In genomic region chr10:22579426-22579825, GRCm38 (mm10) we compare ENCODE assay signal across 8 mouse cellular contexts.
A peak's percentile ranks its signal among the peaks of the same experiment; 100 is the strongest.
DNase-seq lines count a peak whose midpoint lies in the region; ATAC-seq and TF ChIP-seq lines count a peak whose summit lies in the region.
"Not testable (repeated sequence)": the region's sequence is repeated elsewhere in the genome, so short reads cannot be mapped to it uniquely, and the experiment has no call there.

No protein-coding gene starts in this region.

- DNase-seq in embryonic facial prominence, embryonic 11.5 days (ENCODE audit: low spot score), result peak; percentile 75
- peak; percentile 36 for DNase-seq in heart, postnatal 0 days (ENCODE audit: low spot score)
- DNase-seq in kidney, postnatal 10 days, result peak; percentile 70
- DNase-seq in limb, embryonic 11.5 days (ENCODE audit: low spot score), result peak; percentile 61
- DNase-seq in midbrain, postnatal 0 days (ENCODE audit: low spot score), result peak; percentile 72
- peak; percentile 28 to 64 for DNase-seq in spleen, postnatal 4 days (ENCODE audit: low spot score in 2 of 2)

- H3K9me3 ChIP-seq in embryonic facial prominence, embryonic 11.5 days (replicated peaks; ENCODE audit: control insufficient read depth, low read length); heart, postnatal 0 days (replicated peaks; ENCODE audit: control insufficient read depth, low read length); limb, embryonic 11.5 days (ENCODE audit: control insufficient read depth, low read length); midbrain, postnatal 0 days (ENCODE audit: low read length): not testable (repeated sequence)

- not testable (repeated sequence) for H3K27ac ChIP-seq in bone marrow, adult 2 months (ENCODE audit: control insufficient read depth, insufficient read depth, low read depth, low read length, poor library complexity); embryonic facial prominence, embryonic 11.5 days (replicated peaks; ENCODE audit: low read depth, low read length); heart, postnatal 0 days (ENCODE audit: low read depth); limb, embryonic 11.5 days (replicated peaks; ENCODE audit: low read depth, low read length); midbrain, postnatal 0 days (ENCODE audit: low read depth, low read length)

- H3K36me3 ChIP-seq in C2C12 (ENCODE audit: control insufficient read depth, insufficient read depth); embryonic facial prominence, embryonic 11.5 days (replicated peaks; ENCODE audit: control insufficient read depth, insufficient read depth, low read depth, low read length); heart, postnatal 0 days (replicated peaks; ENCODE audit: control insufficient read depth, insufficient read depth, low read length); limb, embryonic 11.5 days (ENCODE audit: control insufficient read depth, insufficient read depth, low read length); midbrain, postnatal 0 days (ENCODE audit: insufficient read depth, low read length): not testable (repeated sequence)

- H3K4me2 ChIP-seq in embryonic facial prominence, embryonic 11.5 days (ENCODE audit: low read depth, low read length); heart, postnatal 0 days (ENCODE audit: low read depth, low read length); limb, embryonic 11.5 days (ENCODE audit: low read depth, severe bottlenecking); midbrain, postnatal 0 days (ENCODE audit: low read depth, low read length, poor library complexity, severe bottlenecking): not testable (repeated sequence)

- H3K79me3 ChIP-seq in C2C12 (ENCODE audit: low read depth), result not testable (repeated sequence)

- TF ChIP-seq EP300 in heart, postnatal 0 days (IDR thresholded peaks at IDR 0.05; ENCODE audit: low read depth), result not testable (repeated sequence)

- not testable (repeated sequence) for H3K4me1 ChIP-seq in bone marrow, adult 2 months (ENCODE audit: control insufficient read depth, insufficient read depth, low read length); embryonic facial prominence, embryonic 11.5 days (ENCODE audit: control insufficient read depth, insufficient read depth, low read length); heart, postnatal 0 days (ENCODE audit: control insufficient read depth, insufficient read depth); limb, embryonic 11.5 days (ENCODE audit: control insufficient read depth, insufficient read depth, low read length); midbrain, postnatal 0 days (ENCODE audit: insufficient read depth, low read length)

- not testable (repeated sequence) for H3K79me2 ChIP-seq in C2C12 (ENCODE audit: control insufficient read depth, insufficient read depth)

- H3ac ChIP-seq in C2C12 (ENCODE audit: control insufficient read depth, insufficient read length, low read depth), result not testable (repeated sequence)

- not testable (repeated sequence) for H3K9ac ChIP-seq in embryonic facial prominence, embryonic 11.5 days (replicated peaks; ENCODE audit: low read length); heart, postnatal 0 days (replicated peaks; ENCODE audit: low read depth, low read length); limb, embryonic 11.5 days (ENCODE audit: low read length); midbrain, postnatal 0 days (replicated peaks; ENCODE audit: low read length, poor library complexity, severe bottlenecking)

- not testable (repeated sequence) for ATAC-seq in embryonic facial prominence, embryonic 11.5 days (replicated peaks; ENCODE audit: insufficient number of reproducible peaks, low FRiP score, low TSS enrichment, low read depth); heart, postnatal 0 days (ENCODE audit: insufficient read depth, low read depth); limb, embryonic 11.5 days (ENCODE audit: insufficient number of reproducible peaks, low FRiP score, low TSS enrichment, low read depth); midbrain, postnatal 0 days (ENCODE audit: low FRiP score)

- peak; percentile 44 for TF ChIP-seq CTCF in C2C12 (IDR thresholded peaks at IDR 0.05; ENCODE audit: control insufficient read depth, insufficient read depth, insufficient read length)
- TF ChIP-seq CTCF in bone marrow, adult 2 months (IDR thresholded peaks at IDR 0.05; ENCODE audit: control insufficient read depth, insufficient read depth, low read length), result peak; percentile 36; the same call in 1 of the 2 replicates
- TF ChIP-seq CTCF in heart, postnatal 0 days (IDR thresholded peaks at IDR 0.05; ENCODE audit: low read depth), result peak; percentile 73
- peak; percentile 85 for TF ChIP-seq CTCF in midbrain, postnatal 0 days (IDR thresholded peaks at IDR 0.05)

- not testable (repeated sequence) for TF ChIP-seq POLR2A in bone marrow, adult 2 months (IDR thresholded peaks at IDR 0.05; ENCODE audit: borderline replicate concordance, control insufficient read depth, low read depth, low read length)

- WGBS in bone marrow, adult 2 months, result 11% methylated on average over 3 of the region's 3 CpGs
- WGBS in embryonic facial prominence, embryonic 11.5 days, result 21% methylated on average over 3 of the region's 3 CpGs
- 8% methylated on average over 3 of the region's 3 CpGs for WGBS in heart, postnatal 0 days
- WGBS in limb, embryonic 11.5 days, result 10% methylated on average over 3 of the region's 3 CpGs
- WGBS in midbrain, postnatal 0 days, result 15% methylated on average over 3 of the region's 3 CpGs

- H3K27me3 ChIP-seq in C2C12 (ENCODE audit: control insufficient read depth, insufficient read depth, insufficient read length); embryonic facial prominence, embryonic 11.5 days (ENCODE audit: control insufficient read depth, insufficient read depth, low read length); heart, postnatal 0 days (ENCODE audit: control insufficient read depth, insufficient read depth, low read length); limb, embryonic 11.5 days (ENCODE audit: control insufficient read depth, insufficient read depth, low read length); midbrain, postnatal 0 days (ENCODE audit: insufficient read depth, low read length): not testable (repeated sequence)

- H3K4me3 ChIP-seq in C2C12 (ENCODE audit: insufficient read depth, poor library complexity, severe bottlenecking); bone marrow, adult 2 months (replicated peaks; ENCODE audit: control insufficient read depth, low read depth, low read length); embryonic facial prominence, embryonic 11.5 days (ENCODE audit: low read depth, low read length); heart, postnatal 0 days (ENCODE audit: low read depth, low read length); limb, embryonic 11.5 days (ENCODE audit: low read depth, low read length); midbrain, postnatal 0 days (ENCODE audit: low read depth, low read length): not testable (repeated sequence)
